Mouse (Mus musculus) left cerebral cortex, postnatal 10 days (tissue): ENCODE measurements at regions not wholly inside any gene's neighbourhood (a gene's known extent, or its start where the extent isn't known, plus 50 kb on each side); places are given as distances from the start of the nearest gene placed in this dataset.

Experiments
- DNase-seq, 2 experiments: peaks; one replicate each; pipeline ENCODE4 v3.0.0; 2021 to 2022; ENCODE audit warnings: low spot score in 2 of 2, mixed read lengths in 1 of 2; ENCODE audit errors: extremely low spot score in 1 of 2
- intact Hi-C: fragments of 180-260 bp; cut with DNase I; formaldehyde crosslinking; loops from one replicate; pipeline ENCODE4 v1.15.1; 2025

DNA sequence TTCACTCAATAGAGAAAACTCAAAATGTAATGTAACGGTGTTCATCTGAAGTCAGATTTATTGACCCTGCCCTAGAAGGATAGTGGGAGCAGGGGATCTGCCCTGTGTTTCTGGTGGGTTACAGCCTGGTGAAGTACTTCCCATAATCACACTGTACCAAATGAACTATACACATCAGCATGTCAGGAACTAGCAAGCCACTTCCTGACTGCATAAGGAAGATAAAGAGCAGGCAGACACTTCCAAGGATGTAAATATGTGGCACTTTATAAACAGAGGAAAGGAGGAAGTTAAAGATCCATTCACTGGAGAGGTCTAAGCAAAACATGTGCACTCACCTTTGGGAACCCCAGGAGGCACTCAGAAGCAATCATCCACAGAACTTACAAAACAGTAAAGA is 501.4 kb upstream of the Dmac1 start:
- no peak for DNase-seq
- intact Hi-C loops, result no loop called here

DNA sequence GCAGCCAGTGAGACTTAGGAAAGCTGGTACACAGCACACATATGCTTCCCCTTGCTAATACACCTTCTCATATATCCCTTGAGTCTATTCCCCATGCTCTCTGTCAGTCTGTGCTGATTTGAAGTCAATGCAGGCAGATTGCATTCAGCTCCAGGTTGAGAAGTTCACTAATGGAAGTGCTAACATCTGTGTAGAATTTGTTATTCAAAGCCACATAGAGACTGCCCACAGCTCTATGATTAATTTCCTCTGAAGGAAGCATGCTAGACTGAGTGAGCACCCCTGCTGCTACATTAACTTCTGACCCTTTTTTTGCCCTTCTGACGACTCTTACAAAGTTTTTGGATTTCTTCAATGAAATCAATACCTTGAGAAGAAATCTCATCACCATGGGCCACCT is 486.0 kb upstream of the Dmac1 start:
- intact Hi-C loops, result no loop called here
- no peak for DNase-seq

DNA sequence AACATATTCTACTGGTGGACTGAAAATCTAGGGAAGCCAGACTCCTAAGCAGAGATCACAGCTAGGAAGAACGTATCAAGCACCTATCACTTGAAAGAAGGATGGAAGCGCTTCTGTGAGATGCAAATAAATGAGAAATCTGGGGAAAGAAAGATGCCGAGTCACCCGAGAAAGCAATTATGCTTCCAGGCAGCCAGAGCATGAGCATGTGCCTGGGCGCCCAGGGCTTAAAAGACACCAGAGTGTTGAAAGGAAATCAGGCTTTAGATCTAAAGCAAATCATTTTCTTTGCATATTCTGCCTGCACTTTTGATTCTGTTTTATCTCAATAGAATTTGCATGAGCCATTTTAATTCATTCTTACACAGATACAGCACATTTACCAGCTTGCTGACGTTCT is 466.5 kb upstream of the Dmac1 start:
- DNase-seq, result no peak
- intact Hi-C loops, result no loop called here

DNA sequence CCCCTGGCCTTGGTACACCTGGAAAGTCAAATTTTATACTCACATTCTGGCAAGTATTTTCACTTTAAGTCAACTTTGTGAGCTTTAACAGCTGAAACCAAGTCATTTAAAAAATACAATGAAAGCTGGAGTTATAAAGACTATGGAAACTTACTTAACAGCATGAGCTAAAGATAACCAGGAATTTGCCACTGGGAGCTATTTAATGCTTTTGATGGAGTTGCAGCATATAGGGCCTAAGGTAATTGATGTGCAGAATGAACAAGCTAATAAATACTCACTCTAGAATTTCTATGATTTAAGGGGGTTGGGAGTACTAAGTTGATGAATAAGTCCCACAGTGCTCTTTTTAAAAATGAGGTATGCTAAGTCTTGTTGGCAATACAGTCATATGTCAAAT is 463.5 kb upstream of the Dmac1 start:
- intact Hi-C loops, result no loop called here
- no peak for DNase-seq

DNA sequence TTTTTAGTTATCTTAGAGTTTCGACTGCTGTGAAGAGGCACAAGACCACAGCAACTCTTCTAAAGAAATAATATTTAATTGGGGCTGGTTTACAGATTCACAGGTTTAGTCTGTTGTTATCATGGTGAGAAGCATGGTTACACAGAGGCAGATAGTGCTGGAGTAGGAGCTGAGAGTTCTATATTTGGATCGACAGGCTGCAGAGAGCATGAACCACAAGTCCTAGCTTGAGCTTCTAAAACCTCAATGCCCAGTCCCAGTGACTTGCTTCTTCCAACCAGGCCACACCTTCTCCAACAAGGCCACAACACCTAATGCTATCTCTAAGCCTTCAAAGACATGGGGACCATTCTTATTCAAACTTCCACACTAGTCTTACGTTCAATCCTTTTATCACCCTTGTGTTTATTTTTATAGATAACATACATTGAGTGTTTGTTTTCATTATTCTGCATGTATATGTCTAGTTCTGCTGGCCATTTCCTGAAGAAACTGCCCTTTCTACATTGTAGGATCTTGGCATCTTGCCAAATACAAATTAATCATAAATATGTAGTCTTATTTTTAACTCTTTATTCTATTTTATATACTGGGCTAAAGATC is 452.8 kb upstream of the Dmac1 start:
- intact Hi-C loops, result no loop called here
- no peak for DNase-seq

DNA sequence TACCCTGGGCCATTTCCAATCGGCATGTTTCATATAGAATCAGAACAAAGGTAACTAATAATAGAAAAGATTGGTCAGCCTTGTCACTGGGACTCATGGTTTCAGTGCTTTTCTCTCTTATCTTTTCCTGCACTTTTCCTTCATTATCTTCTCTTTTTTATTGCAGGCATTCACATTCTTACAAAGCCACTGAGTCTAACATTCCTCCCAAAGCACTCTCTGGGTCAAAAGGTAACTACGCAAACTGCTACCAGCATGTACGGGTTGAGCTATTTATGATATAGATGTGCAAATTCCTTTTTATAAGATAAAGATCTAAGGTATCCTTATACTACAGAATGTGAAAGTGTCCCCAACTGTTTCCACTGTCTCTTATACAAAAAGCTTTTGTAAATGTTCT is 436.5 kb upstream of the Dmac1 start:
- no peak for DNase-seq
- intact Hi-C loops, result no loop called here

DNA sequence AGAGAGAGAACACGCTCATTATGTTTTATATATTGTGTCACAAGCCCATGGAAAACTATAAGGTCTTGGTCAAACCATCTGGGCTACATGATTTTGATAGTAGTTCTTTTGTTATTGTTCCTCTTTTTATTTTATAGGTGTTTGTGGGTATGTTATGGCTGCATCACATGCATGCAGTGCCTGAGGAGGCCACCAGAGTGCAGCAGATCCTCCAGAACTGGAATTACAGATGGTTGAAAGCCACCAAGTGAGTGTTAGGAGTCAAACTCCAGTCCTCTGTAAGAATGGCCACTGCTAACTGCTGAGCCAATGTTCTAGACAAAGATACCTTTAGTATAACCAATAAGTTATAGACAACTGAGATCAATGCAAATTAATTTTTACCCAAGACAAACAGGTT is 435.9 kb upstream of the Dmac1 start:
- intact Hi-C loops, result no loop called here
- DNase-seq, result no peak

DNA sequence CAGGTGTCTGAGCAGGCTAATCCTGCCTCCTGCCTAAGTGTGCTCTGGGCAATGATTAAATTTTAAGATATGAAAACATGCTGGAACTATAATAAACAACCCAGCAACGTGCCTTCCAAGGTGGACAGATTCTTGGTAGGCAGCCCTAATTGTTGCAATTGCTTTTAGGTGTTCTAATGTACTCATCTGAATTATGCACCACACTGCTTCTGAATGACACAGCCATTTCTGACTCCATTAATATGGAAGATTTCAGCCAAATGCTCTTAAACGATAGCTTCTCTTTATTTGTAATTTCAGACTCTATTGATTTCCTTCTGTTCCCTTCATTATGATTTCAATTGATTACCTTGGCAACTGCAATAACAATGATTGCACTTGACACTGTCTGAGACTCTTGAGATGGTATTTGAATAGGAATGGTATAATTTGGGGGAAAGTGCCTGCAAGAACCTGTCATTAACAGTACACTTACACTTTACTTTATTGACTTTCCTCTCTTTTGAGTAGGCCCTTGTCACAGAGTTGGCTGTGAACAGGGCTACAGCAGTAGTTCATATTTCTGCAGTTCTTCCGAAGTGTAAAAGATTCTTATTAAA is 422.8 kb upstream of the Dmac1 start:
- DNase-seq, result no peak
- intact Hi-C loops, result no loop called here

DNA sequence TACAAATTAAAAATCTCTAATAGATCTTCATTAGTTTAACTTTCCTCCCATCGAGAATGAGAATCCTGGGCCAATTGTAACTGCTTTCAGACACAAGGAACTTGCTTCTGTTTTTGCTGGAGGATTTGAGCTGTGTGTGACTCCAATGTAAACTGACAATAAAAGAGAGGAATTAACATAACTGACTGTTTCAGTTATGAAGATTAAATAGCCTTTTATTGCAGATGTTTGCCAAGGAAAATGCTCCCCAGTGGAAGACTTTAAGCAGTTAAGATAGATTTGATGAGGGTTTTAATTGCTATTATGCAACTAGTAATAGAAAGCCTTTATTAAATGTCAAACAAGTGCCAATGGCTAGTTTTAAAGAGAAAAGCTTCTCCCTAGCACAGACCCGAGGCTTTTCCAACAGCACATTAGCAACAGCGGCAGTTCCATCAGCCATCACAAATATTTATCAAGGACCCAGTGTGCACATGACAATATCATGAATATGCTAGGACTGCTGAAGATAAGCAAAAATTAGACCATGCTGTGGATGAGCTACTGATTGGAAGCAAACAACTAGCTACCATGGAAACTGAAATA is 398.6 kb upstream of the Dmac1 start:
- intact Hi-C loops, result no loop called here
- DNase-seq, result no peak

DNA sequence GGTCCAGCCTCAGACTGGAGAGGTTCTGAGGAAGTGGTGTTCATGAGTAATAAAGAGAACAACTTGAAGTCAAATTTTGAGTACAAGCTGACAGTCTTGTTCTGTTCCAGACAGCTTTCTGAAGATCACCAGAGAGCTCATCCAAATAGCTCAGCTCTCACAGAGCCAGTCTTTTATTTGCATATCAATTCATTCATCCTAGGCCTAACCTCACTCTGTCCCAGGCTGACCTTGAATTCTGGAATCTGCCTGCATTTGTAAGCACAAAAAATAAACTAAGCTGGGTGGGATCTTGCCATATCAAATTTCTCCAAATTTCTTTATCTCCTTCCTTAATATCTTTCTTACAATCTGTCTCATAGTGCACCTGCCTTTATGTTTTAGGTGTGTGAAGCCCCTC is 362.9 kb upstream of the Dmac1 start:
- intact Hi-C loops, result no loop called here
- no peak for DNase-seq

DNA sequence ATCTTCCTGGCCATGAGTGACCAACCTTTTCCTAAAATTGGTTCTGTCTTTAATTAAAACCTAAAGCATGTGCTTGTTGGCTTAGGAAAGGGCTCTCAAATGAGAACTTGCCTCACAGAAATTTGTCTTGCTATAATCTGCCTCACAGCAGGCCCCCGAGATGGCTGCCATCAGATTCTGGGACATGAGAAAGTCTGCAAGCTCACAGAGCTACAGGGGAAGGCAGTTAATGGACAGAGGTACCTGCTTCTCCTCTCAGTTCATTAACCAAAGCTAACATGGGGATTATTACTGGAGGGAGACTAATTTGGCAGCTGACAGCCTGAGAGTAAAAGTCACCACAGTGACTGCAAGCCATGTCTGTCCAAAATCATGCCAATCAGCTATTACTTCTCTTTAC is 358.5 kb upstream of the Dmac1 start:
- intact Hi-C loops, result no loop called here
- DNase-seq, result no peak

DNA sequence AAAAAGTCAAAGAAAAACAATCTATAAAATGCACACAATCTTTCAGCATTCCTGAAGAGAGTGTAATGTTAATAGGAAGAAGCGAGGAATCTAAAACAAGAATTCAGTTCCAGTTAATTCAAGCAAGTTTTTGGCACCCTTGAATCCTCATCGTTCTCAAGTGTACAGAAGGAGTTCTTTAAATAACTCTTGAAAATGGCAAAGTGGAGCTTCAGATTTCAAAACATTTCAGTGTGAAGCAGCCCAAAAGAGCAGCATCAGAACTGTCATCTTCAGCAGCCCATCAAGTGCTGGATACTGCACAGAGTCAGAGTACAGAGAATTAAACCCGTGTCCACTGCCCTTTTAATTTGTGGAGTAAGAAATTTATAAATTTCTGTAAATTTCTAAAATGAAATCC is 311.8 kb upstream of the Dmac1 start:
- DNase-seq, result peak in 1 of 2 experiments; percentile 44
- intact Hi-C loops, result no loop called here

DNA sequence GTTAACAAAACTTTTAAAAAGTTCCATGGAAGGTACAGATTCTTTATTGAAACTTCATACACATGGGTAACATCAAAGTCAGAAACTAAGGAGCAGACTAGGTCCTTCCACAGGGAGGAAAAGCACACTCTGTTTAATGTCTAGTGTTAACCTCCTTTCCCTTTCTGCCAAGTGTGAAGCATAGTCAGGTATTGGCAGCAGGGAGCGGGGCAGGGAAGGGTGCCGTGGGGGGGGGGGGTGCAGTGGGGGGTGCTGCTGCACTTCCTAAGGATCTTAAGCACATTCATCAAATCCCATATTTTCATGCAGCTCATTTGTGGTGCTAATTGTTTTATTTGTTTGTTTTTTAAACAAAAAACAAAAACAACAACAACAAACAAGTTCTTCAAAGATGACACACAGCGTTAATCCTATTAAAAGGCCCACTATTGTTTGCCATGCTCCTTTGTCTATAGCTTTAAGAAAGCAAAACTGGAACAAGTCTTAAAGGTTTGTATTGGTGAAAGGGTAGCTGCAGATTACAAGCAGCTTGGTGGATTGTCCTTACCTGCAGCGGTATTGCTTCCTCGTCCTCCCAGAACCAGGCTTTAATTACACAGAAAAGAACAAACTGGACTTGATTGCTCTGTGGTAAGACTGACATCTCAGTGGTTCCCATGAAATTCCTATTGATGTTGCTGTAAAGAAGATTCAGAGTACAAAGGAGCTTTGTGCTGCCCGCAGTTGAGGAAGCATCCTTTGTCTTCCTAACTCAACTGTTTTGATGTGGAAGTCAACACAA is 310.2 kb upstream of the Dmac1 start:
- intact Hi-C loops, result no loop called here
- no peak for DNase-seq

DNA sequence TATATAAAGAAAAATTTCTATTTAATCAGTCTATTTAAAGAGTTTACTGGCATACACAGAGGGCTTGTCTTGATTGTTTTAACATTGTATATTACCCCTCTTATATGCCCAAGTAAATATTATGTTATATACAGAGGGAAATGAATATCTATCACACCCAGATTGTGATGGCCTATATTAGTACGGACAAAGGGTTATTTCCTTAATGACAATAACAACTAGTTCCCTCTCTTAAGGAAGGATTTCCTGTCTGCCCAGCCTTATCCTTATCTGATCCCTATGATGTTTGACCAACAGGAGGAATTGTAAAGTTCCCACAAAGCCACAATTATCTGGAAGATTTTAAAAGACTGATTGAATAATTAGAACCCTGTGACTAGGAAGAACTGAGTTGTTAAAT is 301.8 kb upstream of the Dmac1 start:
- intact Hi-C loops, result no loop called here
- no peak for DNase-seq

DNA sequence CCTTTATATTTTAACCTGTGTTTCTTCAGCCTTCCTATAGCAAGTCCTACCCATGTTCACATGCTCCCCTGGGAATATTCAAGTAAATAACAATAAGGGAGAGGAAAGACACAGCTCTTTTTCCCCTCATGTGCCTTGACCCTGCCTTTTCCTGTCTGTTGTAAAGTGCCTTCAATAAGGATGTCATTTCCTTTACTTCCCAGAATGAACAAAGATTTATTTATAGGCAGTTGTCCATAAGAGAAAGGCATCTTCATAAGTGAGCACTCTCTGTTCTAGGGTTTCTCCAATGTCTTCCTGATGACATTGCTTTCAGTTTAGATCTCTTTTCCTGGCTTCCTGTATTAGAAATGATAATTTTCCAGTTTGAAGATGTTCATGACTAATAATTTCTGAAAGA is 294.5 kb upstream of the Dmac1 start:
- DNase-seq, result no peak
- intact Hi-C loops, result no loop called here

DNA sequence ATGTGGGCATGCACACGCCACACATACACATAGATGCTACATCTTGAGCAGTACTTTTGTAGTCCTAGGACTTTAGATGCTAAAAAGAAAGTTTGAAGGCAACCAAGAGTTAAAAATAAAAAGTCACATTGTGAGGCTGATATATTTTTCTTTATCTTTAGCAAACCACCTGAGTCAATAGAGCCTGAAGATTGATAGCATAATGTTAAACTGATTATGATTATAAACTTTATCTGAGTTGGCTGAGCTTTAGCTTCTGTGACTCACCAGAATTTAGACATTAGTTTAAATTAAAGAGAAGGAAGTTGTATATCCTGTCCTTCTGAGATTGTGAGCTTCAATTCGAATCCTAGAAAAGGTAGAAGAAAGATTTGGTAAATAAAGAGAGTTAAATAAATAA is 289.5 kb upstream of the Dmac1 start:
- intact Hi-C loops, result no loop called here
- no peak for DNase-seq

DNA sequence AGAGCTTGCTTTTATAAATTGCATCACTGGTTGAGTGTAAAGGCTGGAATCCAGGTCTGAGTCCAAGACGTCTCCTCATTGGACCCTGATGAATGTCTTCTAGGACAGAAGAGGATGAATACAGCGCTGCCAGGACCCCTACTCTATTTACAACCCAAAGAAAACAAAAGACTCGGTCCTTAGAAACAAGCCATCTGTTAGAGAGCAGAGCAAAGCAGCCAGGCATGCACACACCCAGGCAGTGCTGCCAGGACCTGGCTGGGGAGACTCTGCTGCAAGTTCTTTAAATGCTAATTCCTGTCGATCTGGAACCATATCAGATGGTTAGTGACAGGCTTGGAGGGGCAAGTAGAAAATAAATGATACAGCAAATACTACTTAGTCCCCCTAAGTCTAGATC is 284.4 kb upstream of the Dmac1 start:
- DNase-seq, result peak in 1 of 2 experiments; percentile 5
- intact Hi-C loops, result no loop called here

DNA sequence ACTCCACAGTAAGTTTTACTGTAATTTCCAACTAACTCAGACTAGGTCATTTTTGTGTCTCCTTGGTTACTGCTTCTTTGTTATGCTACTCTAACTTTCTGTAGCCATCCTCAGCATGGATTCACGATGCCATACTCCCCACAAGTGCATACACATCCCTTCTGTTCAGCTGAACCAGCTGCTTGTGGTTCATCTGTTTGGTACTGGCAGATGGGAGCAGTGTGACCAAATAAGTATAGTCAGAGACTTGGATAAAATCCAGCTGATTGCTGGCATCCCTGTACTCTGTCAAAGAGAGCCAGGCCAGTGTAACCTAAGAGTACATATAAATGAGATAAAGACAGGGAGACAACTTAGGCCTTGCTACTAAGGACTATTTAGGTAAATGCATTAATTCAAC is 283.7 kb upstream of the Dmac1 start:
- intact Hi-C loops, result no loop called here
- peak; percentile 14 to 42 for DNase-seq

DNA sequence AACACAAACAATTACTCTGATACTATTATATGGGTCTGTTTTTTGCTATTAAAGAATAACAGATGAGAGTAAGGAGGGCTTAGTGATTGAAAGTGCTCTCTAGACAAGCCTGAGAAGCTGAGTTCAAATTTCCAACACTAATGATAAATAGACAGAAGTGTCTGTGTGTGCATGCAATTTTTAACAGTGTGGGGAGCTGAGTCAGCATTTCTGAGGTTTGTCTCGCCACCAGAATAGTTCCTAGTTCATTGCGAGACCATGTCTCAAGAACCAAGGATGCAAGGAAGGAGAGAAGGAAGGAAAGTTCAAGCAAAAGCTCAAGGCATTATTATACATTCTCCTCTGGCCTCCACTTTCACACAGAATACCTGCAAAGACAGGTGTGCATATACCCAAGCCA is 259.7 kb upstream of the Dmac1 start:
- no peak for DNase-seq

DNA sequence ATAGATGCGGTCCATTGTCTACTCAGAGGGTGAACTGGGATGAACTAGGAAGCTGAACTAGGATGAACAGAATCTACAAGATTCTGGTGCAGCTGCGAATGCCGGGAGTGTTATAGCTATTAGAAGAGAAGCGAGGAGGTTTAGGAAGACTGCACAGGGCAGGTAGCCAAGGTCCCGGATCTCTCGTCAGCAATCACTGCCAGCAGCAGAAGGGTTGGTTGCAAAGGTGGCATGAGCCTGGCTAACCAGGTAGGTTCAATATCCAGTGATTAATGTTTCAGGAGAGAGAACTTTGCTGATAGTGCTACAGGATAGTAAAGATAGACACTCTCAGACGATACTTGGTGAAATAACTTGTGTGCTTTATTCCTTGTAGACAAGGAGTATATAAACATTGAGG is 257.0 kb upstream of the Dmac1 start:
- intact Hi-C loops, result no loop called here
- no peak for DNase-seq

More for the DNA sequence above, 259.7 kb upstream of the Dmac1 start:
- intact Hi-C loops, result no loop called here
